Mouse (Mus musculus): ENCODE measurements around the gene Cox7b.
A peak's percentile ranks its signal among the peaks of the same experiment; 100 is the strongest.
"Not testable (repeated sequence)": the region's sequence is repeated elsewhere in the genome, so short reads cannot be mapped to it uniquely, and the experiment has no call there.

The Cox7b gene

DNA sequence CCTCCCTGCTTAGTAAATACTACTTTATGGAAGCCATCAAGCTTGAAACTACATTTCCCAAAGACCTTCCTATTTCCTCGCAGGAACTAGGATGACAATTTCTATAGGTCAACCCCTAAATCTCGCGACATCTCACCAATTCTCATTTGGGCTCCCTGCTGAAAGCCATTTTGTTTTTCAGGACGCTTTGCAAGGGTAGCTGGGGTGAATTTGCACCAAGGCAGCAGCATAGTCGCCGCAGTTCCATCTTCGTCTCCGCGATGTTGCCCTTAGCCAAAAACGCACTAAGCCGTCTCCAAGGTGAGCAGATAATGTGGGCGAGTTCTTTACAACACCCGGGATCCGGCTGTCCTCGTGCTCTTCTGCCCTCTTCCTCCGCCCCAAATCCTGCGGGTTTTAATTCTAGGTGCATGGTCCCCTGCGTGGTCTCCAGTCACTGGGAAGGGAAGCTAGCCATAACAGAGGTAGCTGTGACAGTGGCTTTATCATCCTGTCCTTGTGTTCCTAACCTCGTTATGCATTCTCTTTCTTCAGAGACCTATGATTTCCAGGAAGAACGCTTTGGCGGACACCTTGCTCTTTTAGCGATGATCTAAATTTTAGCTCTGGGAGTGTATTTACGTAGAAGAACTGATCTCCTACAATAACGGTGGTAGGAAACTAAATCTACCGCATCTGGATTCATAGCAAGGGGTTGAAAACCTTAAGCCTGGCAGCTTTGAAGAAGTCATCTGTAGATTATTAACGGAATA is at the start of gene Cox7b:
Gene Cox7b (plus strand): TSS at position 130 of the 752 bp plus-strand sequence.
- DNase-seq (ENCODE audit: low read depth, low spot score), result peak; percentile 86

DNA sequence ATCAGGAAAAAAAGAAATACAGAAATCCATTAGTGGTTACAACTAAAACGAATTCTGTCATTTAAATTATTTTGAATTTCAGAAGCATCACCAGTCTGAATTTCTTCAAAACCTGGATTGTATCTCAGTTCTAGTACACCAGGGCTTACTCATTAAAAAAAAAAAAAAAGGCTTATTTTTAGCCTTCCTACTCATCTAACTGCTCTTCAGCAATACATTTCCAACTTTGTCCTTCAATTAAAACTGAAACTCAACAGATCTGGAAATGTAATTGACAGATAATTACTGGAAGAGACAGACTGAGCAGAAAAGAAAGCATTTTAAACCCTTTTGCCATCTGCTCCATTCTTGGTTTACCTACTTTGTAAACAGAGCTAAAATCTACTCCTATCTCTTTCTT is 13.9 kb upstream of the Cox7b start:
- DNase-seq (ENCODE audit: low read depth, low spot score), result no peak

GRCm38 (mm10) chrX:106010762-106011161 is 4.7 kb upstream of the Cox7b start:
- no peak for DNase-seq (ENCODE audit: low read depth, low spot score)

GRCm38 (mm10) chrX:106011465-106012159 is 3.9 kb upstream of the Cox7b start, which contains the start of gene Magt1:
Magt1 (minus strand) TSS chrX:106011906.
- peak; percentile 90 for DNase-seq (ENCODE audit: low read depth, low spot score)

- peak; percentile 55 for DNase-seq (ENCODE audit: low read depth, low spot score)
Observed at GRCm38 (mm10) chrX:106012559-106012958, 2.9 kb upstream of the Cox7b start.

DNA sequence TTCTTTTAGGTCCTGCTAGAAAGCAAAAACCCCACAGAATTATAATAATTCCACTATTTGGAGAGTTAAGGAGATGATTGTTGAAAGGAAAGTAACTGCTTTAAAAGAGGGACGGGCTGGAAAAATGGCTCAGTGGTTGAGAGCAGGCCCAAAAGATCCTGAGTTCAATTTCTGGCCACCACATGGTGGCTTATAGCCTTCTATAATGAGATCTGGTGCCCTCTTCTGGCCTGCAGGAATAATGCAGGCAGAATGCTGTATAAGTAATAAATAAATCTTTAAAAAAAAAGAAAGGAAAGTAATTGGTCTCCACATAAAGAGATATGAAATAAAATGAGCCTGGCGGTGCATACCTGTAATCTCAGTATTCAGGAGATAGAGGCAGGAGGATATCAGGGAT is 2.3 kb upstream of the Cox7b start:
- DNase-seq (ENCODE audit: low read depth, low spot score), result peak; percentile 79

- not testable (repeated sequence) for DNase-seq (ENCODE audit: low read depth, low spot score)
Observed at GRCm38 (mm10) chrX:106014741-106015377, 641 bp upstream of the Cox7b start.

DNA sequence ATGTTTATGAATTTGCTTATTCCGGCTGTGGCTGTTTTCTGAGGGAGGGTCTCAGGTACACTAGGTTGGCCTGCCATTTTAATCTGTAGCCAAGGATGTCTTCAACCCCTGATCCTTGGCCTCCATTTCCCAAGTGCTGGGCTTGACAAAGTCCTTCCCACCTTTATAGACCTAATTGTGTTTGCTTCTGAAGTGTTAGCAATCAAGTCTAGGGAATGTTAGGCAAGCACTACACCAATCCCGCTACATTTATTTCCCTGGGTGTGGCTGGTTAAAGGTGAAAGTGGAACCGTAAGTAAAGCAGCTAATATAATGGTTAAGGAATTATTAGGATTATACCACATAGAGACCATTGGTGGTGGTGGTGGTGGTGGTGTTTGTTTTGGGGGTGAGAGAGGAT is 1.6 kb downstream of the Cox7b start:
- no peak for DNase-seq (ENCODE audit: low read depth, low spot score)

DNA sequence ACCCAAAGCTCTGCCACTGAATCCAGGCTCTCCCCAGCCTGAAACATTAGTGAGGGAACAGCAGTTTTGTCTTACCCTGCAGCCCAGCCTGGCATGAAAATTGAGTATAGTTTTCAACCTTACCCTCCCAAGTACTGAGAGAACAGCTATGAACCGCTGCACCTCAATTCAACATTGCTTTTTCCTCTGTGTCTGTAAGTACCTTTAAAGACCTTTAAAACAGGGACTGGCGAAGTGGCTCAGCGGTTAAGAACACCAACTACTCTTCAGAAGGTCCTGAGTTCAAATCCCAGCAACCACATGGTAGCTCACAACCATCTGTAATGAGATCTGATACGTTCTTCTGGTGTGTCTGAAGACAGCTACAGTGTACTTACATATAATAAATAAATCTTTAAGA is 2.0 kb downstream of the Cox7b start:
- no peak for DNase-seq (ENCODE audit: low read depth, low spot score)

GRCm38 (mm10) chrX:106026418-106027342 is 11.2 kb downstream of the Cox7b start, which contains the start of gene Atp7a:
Atp7a (plus strand) TSS chrX:106027276.
- peak; percentile 93 for DNase-seq (ENCODE audit: low read depth, low spot score)

GRCm38 (mm10) chrX:106027343-106027674 is 11.8 kb downstream of the Cox7b start:
- DNase-seq (ENCODE audit: low read depth, low spot score), result no peak

DNA sequence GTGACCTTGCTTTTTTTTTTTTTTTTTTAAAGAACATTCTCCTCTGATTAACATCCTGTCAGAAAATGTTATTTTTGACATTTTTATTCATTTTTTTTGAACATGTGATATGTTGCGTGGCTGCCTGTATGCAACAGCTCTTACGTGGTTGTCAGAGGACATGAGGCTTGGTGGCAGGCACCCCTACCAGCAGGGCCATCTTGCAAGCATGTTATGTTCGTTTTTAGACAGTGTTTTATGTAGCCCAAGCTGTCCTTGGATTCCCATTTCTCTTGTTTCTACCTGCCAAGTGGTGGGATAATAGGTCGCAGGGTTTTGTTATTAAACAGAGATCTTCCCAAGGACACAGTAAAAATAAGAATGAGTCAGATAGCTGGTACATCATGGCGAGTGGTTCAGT is 14.7 kb downstream of the Cox7b start:
- DNase-seq (ENCODE audit: low read depth, low spot score), result peak; percentile 55

DNA sequence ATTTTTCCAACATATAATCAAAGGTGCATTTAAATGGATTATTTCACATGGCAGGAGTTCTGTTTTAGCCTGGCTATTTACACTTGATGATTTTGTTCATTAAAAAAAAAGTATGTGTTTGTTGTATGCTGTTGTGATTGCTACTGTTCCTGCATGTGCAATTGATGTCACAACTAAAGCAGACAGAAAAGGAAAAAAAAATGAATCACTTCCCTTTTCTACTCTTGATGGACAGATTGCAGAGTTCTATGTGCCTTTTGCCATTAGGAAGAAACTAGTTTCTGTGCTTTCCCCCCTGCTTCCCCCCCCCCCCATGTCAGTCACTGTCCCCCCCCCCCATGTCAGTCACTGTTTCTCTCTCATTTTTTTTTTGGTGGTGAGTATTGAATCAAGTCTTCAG is 15.6 kb downstream of the Cox7b start:
- DNase-seq (ENCODE audit: low read depth, low spot score), result peak; percentile 49

- no peak for DNase-seq (ENCODE audit: low read depth, low spot score)
Observed at GRCm38 (mm10) chrX:106035727-106036126, 20.2 kb downstream of the Cox7b start.

GRCm38 (mm10) chrX:106037185-106037752 is 21.8 kb downstream of the Cox7b start:
- DNase-seq (ENCODE audit: low read depth, low spot score), result no peak

- DNase-seq (ENCODE audit: low read depth, low spot score), result no peak
Observed at GRCm38 (mm10) chrX:106043863-106044617, 28.5 kb downstream of the Cox7b start.

- no peak for DNase-seq (ENCODE audit: low read depth, low spot score)
Observed at GRCm38 (mm10) chrX:106045455-106045854, 30.0 kb downstream of the Cox7b start.

GRCm38 (mm10) chrX:106045928-106046327 is 30.4 kb downstream of the Cox7b start:
- no peak for DNase-seq (ENCODE audit: low read depth, low spot score)

DNA sequence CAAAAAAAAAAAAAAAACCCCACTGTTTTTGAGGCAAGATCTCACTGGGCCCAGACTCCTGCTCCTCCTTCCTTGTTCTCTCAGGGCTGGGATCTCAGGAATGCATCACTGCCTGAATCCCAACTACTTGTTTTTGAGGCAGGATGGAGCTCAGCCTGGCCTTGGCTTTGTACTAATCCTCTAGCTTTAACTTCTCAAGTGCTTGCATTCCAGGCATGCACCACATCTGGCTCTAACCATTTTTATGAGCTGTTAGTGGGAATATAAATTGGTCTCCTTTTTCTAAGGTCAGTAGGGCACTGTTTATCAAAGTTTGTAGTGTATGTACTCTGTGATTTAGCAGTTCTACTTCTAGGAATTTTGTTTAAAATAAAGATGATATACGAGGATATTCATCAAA is 32.7 kb downstream of the Cox7b start:
- DNase-seq (ENCODE audit: low read depth, low spot score), result no peak

All from A20 (cell line).